Mouse (Mus musculus) lung, postnatal 0 days (tissue): Measurements from ENCODE around the gene Arpc2.

Source experiments
- CTCF ChIP-seq: IDR thresholded peaks from 2 replicates; pipeline ENCODE4 v1.5.1; 2016; ENCODE audit warnings: antibody characterized with exemption, mild to moderate bottlenecking
- EP300 ChIP-seq: IDR thresholded peaks from 2 replicates; pipeline ENCODE4 v1.6.1; 2016; ENCODE audit warnings: antibody characterized with exemption, mild to moderate bottlenecking, control low read depth

- no peak for TF ChIP-seq CTCF
- no peak for TF ChIP-seq EP300
Observed at GRCm38 (mm10) chr1:74196621-74197419, 39.1 kb upstream of the Arpc2 start.
